Mouse (Mus musculus) inflammation-experienced regulatory T-cells, adult 16 weeks (primary cell): ENCODE results near the gene Rfc4. TPM values are rescaled to one million over a fixed set of nuclear protein-coding genes. Genes with fewer than 3 reads are reported as not detected.

Experiments used
- polyA plus RNA-seq: library from polyadenylated mRNA; unstranded; fragments of 100-300 nt; shearing (Covaris generic); gene quantifications from one replicate; pipeline ENCODE4 v1.2.1, GENCODE M21; 2017

Rfc4 gene
- 30.8 TPM for polyA plus RNA-seq

GRCm38 (mm10) chr16:23127673-23128375 is at the start of gene Rfc4:
Gene Rfc4, minus strand, starts transcription at chr16:23127737.

GRCm38 (mm10) chr16:23146280-23146679 is 18.7 kb upstream of the Rfc4 start, which contains the start of gene Adipoq:
Gene Adipoq, plus strand, starts transcription at chr16:23146536.

GRCm38 (mm10) chr16:23107231-23107942 is 20.1 kb downstream of the Rfc4 start, which contains the start of gene Eif4a2:
Gene Eif4a2, plus strand, starts transcription at chr16:23107444.

Other genes with a start within 250 kb of the Rfc4 start
- gene Ahsg, start 236.5 kb downstream of the Rfc4 start, polyA plus RNA-seq = not detected
- not detected for gene Fetub, start 209.4 kb downstream of the Rfc4 start, polyA plus RNA-seq
- not detected for gene Hrg, start 176.7 kb downstream of the Rfc4 start, polyA plus RNA-seq
- gene Kng2, start 98.3 kb downstream of the Rfc4 start, polyA plus RNA-seq = not detected
- gene Kng1, start 69.9 kb downstream of the Rfc4 start, polyA plus RNA-seq = not detected
- 286 TPM for gene Eif4a2, start 20.3 kb downstream of the Rfc4 start, polyA plus RNA-seq
- gene Adipoq, start 18.8 kb upstream of the Rfc4 start, polyA plus RNA-seq = 1.1 TPM
- 128 TPM for gene St6gal1, start 97.0 kb upstream of the Rfc4 start, polyA plus RNA-seq